Mouse (Mus musculus): ENCODE results near the gene Ankrd61. TPM values are rescaled to one million over a fixed set of nuclear protein-coding genes. Genes with fewer than 3 reads are reported as not detected.

Gene Ankrd61
- polyA plus RNA-seq, 1 experiment from 2014 or later = 0.38 TPM

GRCm38 (mm10) chr5:143871547-143872169 is 25.8 kb downstream of the Ankrd61 start:
- Histone ChIP-seq H3K27ac (replicated peaks) (no peak overlapping the region), H3K36me3 (peaks cover 52% of the 10 kb centered on the region), H3K27me3 (ENCODE audit: low read depth, poor library complexity, severe bottlenecking) (no peaks in the 10 kb centered on the region), H3K4me3 (no peak overlapping the region), H3K9me3 (replicated peaks) (no peaks in the 10 kb centered on the region), H3K4me1 (no peaks in the 10 kb centered on the region)
- no peak for DNase-seq (ENCODE audit: low spot score)
- 92% methylated on average over 11 of the region's 11 CpGs for WGBS

Other genes starting within 250 kb of the Ankrd61 start
- 26.9 and 32.1 TPM in 2 replicates for gene Usp42, start 165.4 kb downstream of the Ankrd61 start, polyA plus RNA-seq (2016; fragmentation: Nextera tagmentation; extraction: Ambion mirVana)
- gene Eif2ak1, start 79.9 kb downstream of the Ankrd61 start, polyA plus RNA-seq (2016; fragmentation: Nextera tagmentation; extraction: Ambion mirVana) = 45.2 and 47.8 TPM in 2 replicates
- 125 and 142 TPM in 2 replicates for gene Aimp2, start 12.2 kb upstream of the Ankrd61 start, polyA plus RNA-seq (2016; fragmentation: Nextera tagmentation; extraction: Ambion mirVana)
- gene Pms2, start 12.3 kb upstream of the Ankrd61 start, polyA plus RNA-seq (2016; fragmentation: Nextera tagmentation; extraction: Ambion mirVana) = 34.8 and 36.8 TPM in 2 replicates
- 0.56 and 0.77 TPM in 2 replicates for gene Gm42421, start 30.5 kb upstream of the Ankrd61 start, polyA plus RNA-seq (2016; fragmentation: Nextera tagmentation; extraction: Ambion mirVana)
- gene Rsph10b, start 35.4 kb upstream of the Ankrd61 start, polyA plus RNA-seq (2016; fragmentation: Nextera tagmentation; extraction: Ambion mirVana) = 0.58 and 1.5 TPM in 2 replicates
- 105 TPM in 2 replicates for gene Ccz1, start 117.2 kb upstream of the Ankrd61 start, polyA plus RNA-seq (2016; fragmentation: Nextera tagmentation; extraction: Ambion mirVana)
- gene Ocm, start 129.0 kb upstream of the Ankrd61 start, polyA plus RNA-seq (2016; fragmentation: Nextera tagmentation; extraction: Ambion mirVana) = not detected in 2 replicates
- 4.5 and 5.4 TPM in 2 replicates for gene Lmtk2, start 202.8 kb upstream of the Ankrd61 start, polyA plus RNA-seq (2016; fragmentation: Nextera tagmentation; extraction: Ambion mirVana)